In the genomic region with DNA sequence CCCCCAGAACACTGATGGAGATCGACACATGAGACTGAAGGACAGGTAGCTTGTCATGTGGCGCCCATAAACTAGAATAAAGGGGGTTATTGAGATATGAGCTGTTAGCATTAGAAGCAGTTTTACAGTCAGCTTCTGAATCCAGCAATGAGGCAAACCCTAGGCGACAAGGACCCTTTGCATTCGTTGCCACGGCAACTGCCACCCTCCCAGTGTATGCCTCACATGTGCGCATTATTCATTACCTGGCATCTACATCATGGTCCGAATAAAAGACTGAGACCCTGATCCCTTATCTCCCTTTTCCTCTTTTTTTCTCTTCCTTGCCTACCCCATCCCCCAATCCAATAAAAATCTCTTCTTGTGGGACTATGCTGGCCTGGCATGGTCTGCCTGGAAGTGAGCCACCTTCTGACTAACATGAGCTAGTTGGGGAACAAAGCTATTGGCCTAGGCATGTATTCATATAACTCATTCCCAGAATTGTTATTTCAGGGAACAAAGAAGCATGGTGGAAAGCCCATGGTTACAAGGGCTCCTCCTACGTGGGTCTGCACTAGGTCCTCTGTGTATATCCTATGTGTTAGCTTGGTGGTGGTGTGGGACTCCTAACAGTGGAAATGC, we compare ENCODE assay signal across 21 mouse cellular contexts.
DNase-seq lines count a peak whose midpoint lies in the region; ATAC-seq lines count a peak whose summit lies in the region.
"Had no signal": no experiment of that assay in that cellular context is flagged by ENCODE, and none has a peak within 500 bp of the region (broad histone marks: within the 10 kb centered on the region; RNA-seq: fewer than 3 reads in every experiment).

No protein-coding gene starts in this region.

- no peak overlapping the region for H3K4me2 ChIP-seq in hindbrain, embryonic 14.5 days (replicated peaks)
- H3K4me2 ChIP-seq in hindbrain, embryonic 11.5 days (replicated peaks; ENCODE audit: low read depth, low read length) = no peak overlapping the region
- no peak overlapping the region for H3K4me2 ChIP-seq in neural tube, embryonic 11.5 days (ENCODE audit: low read depth)
- no peak overlapping the region for H3K4me2 ChIP-seq in midbrain, embryonic 15.5 days
- H3K4me2 ChIP-seq: heart, embryonic 12.5 days; liver, embryonic 11.5 days; neural tube, embryonic 15.5 days had no signal

- H3K27me3 ChIP-seq in hindbrain, embryonic 14.5 days (ENCODE audit: control insufficient read depth, insufficient read depth, low read length) = no peaks in the 10 kb centered on the region
- no peaks in the 10 kb centered on the region for H3K27me3 ChIP-seq in hindbrain, embryonic 11.5 days (ENCODE audit: control insufficient read depth, insufficient read depth, low read length)
- no peaks in the 10 kb centered on the region for H3K27me3 ChIP-seq in neural tube, embryonic 11.5 days (ENCODE audit: control insufficient read depth, insufficient read depth, low read length)
- no peaks in the 10 kb centered on the region for H3K27me3 ChIP-seq in midbrain, embryonic 15.5 days (replicated peaks)
- H3K27me3 ChIP-seq: heart, embryonic 12.5 days; neural tube, embryonic 15.5 days had no signal

- H3K4me3 ChIP-seq in hindbrain, embryonic 14.5 days (replicated peaks; ENCODE audit: low read length) = no peak overlapping the region
- H3K4me3 ChIP-seq in hindbrain, embryonic 11.5 days (ENCODE audit: low read depth, low read length) = no peak overlapping the region
- H3K4me3 ChIP-seq in neural tube, embryonic 11.5 days (ENCODE audit: low read depth, low read length) = no peak overlapping the region
- no peak overlapping the region for H3K4me3 ChIP-seq in midbrain, embryonic 15.5 days
- H3K4me3 ChIP-seq: heart, embryonic 12.5 days; neural tube, embryonic 15.5 days had no signal

- peak overlapping the region; percentile 56 for H3K27ac ChIP-seq in hindbrain, embryonic 14.5 days
- H3K27ac ChIP-seq in hindbrain, embryonic 11.5 days (ENCODE audit: low read depth, low read length) = no peak overlapping the region
- H3K27ac ChIP-seq in neural tube, embryonic 11.5 days (ENCODE audit: low read depth, low read length) = no peak overlapping the region
- peak overlapping the region; percentile 23; the same call in 1 of the 2 replicates for H3K27ac ChIP-seq in midbrain, embryonic 15.5 days
- H3K27ac ChIP-seq: neural tube, embryonic 15.5 days; stomach, postnatal 0 days had no signal

- no peaks in the 10 kb centered on the region for H3K36me3 ChIP-seq in hindbrain, embryonic 14.5 days (replicated peaks; ENCODE audit: control insufficient read depth, insufficient read depth)
- H3K36me3 ChIP-seq in hindbrain, embryonic 11.5 days (ENCODE audit: control insufficient read depth, insufficient read depth, low read length) = no peaks in the 10 kb centered on the region
- no peaks in the 10 kb centered on the region for H3K36me3 ChIP-seq in neural tube, embryonic 11.5 days (ENCODE audit: control insufficient read depth, insufficient read depth, low read length)
- no peaks in the 10 kb centered on the region for H3K36me3 ChIP-seq in midbrain, embryonic 15.5 days (replicated peaks)
- H3K36me3 ChIP-seq: heart, embryonic 12.5 days; neural tube, embryonic 15.5 days had no signal

- peaks cover 9% of the 10 kb centered on the region; the same call in 1 of the 2 replicates for H3K9me3 ChIP-seq in hindbrain, embryonic 14.5 days (ENCODE audit: control insufficient read depth, low read length)
- no peaks in the 10 kb centered on the region for H3K9me3 ChIP-seq in hindbrain, embryonic 11.5 days (ENCODE audit: control insufficient read depth, low read length)
- H3K9me3 ChIP-seq in neural tube, embryonic 11.5 days (ENCODE audit: control insufficient read depth, low read length) = no peaks in the 10 kb centered on the region
- 0 out of 2 replicates have a peak, but pooled peaks cover 3% of the 10 kb centered on the region for H3K9me3 ChIP-seq in midbrain, embryonic 15.5 days
- H3K9me3 ChIP-seq: heart, embryonic 12.5 days; neural tube, embryonic 15.5 days had no signal

- DNase-seq in hindbrain, embryonic 14.5 days (ENCODE audit: low spot score) = peak; percentile 45
- no peak for DNase-seq in hindbrain, embryonic 11.5 days (ENCODE audit: low spot score)
- peak; percentile 17 for DNase-seq in neural tube, embryonic 11.5 days (ENCODE audit: low spot score)
- DNase-seq in neural tube, embryonic 10.5 days (ENCODE audit: extremely low spot score, low spot score) = no peak
- DNase-seq in ZHBTc4 (ENCODE audit: low read depth, low spot score) = peak; percentile 38
- DNase-seq in heart, adult 9 months (ENCODE audit: low spot score in 2 of 2) = no peak
- no peak for DNase-seq in left cerebral cortex, adult 9 months (ENCODE audit: low spot score in 2 of 2)
- DNase-seq: adrenal gland, postnatal 36 days; cerebellum, adult 8-10 months; heart, postnatal 14 days; kidney, adult 2 months; kidney, postnatal 14 days; lung, adult 18-20 months; lung, postnatal 14 days; thymus, postnatal 14 days had no signal

- 52% methylated on average over 8 of the region's 8 CpGs for WGBS in hindbrain, embryonic 14.5 days
- WGBS in hindbrain, embryonic 11.5 days = 66% methylated on average over 8 of the region's 8 CpGs
- WGBS in neural tube, embryonic 11.5 days = 71% methylated on average over 8 of the region's 8 CpGs
- 51% methylated on average over 8 of the region's 8 CpGs for WGBS in midbrain, embryonic 15.5 days

- H3K4me1 ChIP-seq in hindbrain, embryonic 14.5 days (replicated peaks; ENCODE audit: control insufficient read depth, insufficient read depth, low read length) = peaks cover 7% of the 10 kb centered on the region
- no peaks in the 10 kb centered on the region for H3K4me1 ChIP-seq in hindbrain, embryonic 11.5 days (replicated peaks; ENCODE audit: control insufficient read depth, insufficient read depth, low read length)
- H3K4me1 ChIP-seq in neural tube, embryonic 11.5 days (ENCODE audit: control insufficient read depth, insufficient read depth, low read length) = no peaks in the 10 kb centered on the region
- H3K4me1 ChIP-seq in midbrain, embryonic 15.5 days = 0 out of 2 replicates have a peak, but pooled peaks cover 9% of the 10 kb centered on the region
- H3K4me1 ChIP-seq: heart, embryonic 12.5 days had no signal

- no peak overlapping the region for H3K9ac ChIP-seq in hindbrain, embryonic 14.5 days
- H3K9ac ChIP-seq in hindbrain, embryonic 11.5 days (ENCODE audit: low read depth, low read length) = no peak overlapping the region
- no peak overlapping the region for H3K9ac ChIP-seq in neural tube, embryonic 11.5 days (ENCODE audit: low read length)
- no peak overlapping the region for H3K9ac ChIP-seq in midbrain, embryonic 15.5 days
- H3K9ac ChIP-seq: heart, embryonic 12.5 days; neural tube, embryonic 15.5 days had no signal

- no peak for ATAC-seq in hindbrain, embryonic 14.5 days (ENCODE audit: low FRiP score)
- no peak for ATAC-seq in hindbrain, embryonic 11.5 days (ENCODE audit: low FRiP score)
- no peak for ATAC-seq in neural tube, embryonic 11.5 days (ENCODE audit: insufficient read depth, low FRiP score, low TSS enrichment)
- ATAC-seq in midbrain, embryonic 15.5 days (replicated peaks) = peak; percentile 76; the same call in 1 of the 2 replicates
- ATAC-seq: inflammation-experienced regulatory T-cells, adult 6 months had no signal

Comparison
In these comparisons a context has a peak if more than half of its experiments do, and no peak if none do; other contexts are left out.
1. DNase-seq: peak in hindbrain, embryonic 14.5 days (single experiment), neural tube, embryonic 11.5 days (single experiment) and ZHBTc4 (single experiment); none in hindbrain, embryonic 11.5 days (single experiment), neural tube, embryonic 10.5 days (single experiment), heart, adult 9 months (0 of 2) and left cerebral cortex, adult 9 months (0 of 2).
2. H3K27ac ChIP-seq: peak in hindbrain, embryonic 14.5 days (single experiment) and midbrain, embryonic 15.5 days (single experiment); none in hindbrain, embryonic 11.5 days (single experiment) and neural tube, embryonic 11.5 days (single experiment).